Mouse (Mus musculus): ENCODE data around the gene Smpx. TPM values are rescaled to one million over a fixed set of nuclear protein-coding genes. Genes with fewer than 3 reads are reported as not detected.

The Smpx gene
- polyA plus RNA-seq, 1 experiment from 2014 or later: 3.7 TPM

DNA sequence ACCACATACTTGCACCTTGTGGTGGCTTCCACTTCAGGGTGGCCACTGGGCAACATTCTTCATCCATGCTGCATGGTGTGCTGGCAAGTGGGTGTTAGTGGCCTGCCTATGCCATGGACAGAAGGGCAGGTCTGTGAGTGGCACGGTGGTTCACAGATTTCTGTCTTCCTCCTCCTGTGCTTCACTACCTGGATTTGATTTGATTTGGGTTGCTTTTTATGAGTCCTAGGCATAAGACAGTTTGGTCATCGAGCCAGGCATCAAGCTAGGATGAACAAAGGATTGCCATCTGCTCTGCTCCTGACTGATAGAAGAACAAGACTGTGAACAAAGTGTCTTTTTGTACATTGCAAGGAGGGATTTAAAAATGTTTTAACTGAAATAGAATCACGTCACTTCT is 63.8 kb downstream of the Smpx start:
- WGBS: 68% methylated on average over 3 of the region's 3 CpGs
- H3K36me3 ChIP-seq (ENCODE audit: control insufficient read depth, insufficient read depth, low read length): no peaks in the 10 kb centered on the region
- ATAC-seq (replicated peaks; ENCODE audit: low FRiP score): no peak

DNA sequence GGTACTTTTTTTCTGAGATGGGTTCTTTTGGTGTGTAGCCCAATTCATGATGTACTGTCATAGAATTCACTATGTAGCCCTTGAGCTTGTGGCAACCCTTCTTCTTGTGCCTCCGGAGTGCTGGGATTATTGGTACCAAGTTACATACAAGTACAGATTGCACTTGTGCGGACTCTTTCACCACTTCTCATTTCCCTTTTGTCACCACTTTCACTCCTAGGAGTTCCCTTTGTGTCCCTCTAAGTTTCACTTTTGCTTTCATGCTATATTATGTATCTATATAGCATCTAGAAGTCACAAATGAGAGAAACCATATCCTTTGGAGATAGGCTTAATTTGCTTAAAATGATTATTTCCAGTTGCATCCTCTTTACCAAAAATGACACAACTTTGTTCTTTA is 103.0 kb downstream of the Smpx start:
- Histone ChIP-seq H3K4me2 (no peak overlapping the region), H3K4me3 (ENCODE audit: low read depth, low read length) (no peak overlapping the region)
- 80% methylated on average over 2 of the region's 2 CpGs for WGBS

More for the DNA sequence above, 63.8 kb downstream of the Smpx start:
- H3K27ac ChIP-seq (ENCODE audit: low read depth, low read length): no peak overlapping the region
- DNase-seq (ENCODE audit: low spot score): no peak
- no peaks in the 10 kb centered on the region for H3K9me3 ChIP-seq (ENCODE audit: control insufficient read depth, low read length)
- H3K9ac ChIP-seq (ENCODE audit: low read depth, low read length): no peak overlapping the region
- H3K4me3 ChIP-seq (ENCODE audit: low read depth, low read length): no peak overlapping the region
- no peaks in the 10 kb centered on the region for H3K27me3 ChIP-seq (replicated peaks; ENCODE audit: control insufficient read depth, insufficient read depth, low read length)
- no peak overlapping the region for H3K4me2 ChIP-seq
- no peaks in the 10 kb centered on the region for H3K4me1 ChIP-seq (replicated peaks; ENCODE audit: control insufficient read depth, insufficient read depth, low read length)

More for the DNA sequence above, 103.0 kb downstream of the Smpx start:
- H3K27ac ChIP-seq (ENCODE audit: low read depth, low read length): no peak overlapping the region
- H3K4me1 ChIP-seq (replicated peaks; ENCODE audit: control insufficient read depth, insufficient read depth, low read length): no peaks in the 10 kb centered on the region
- no peaks in the 10 kb centered on the region for H3K9me3 ChIP-seq (ENCODE audit: control insufficient read depth, low read length)
- ATAC-seq (replicated peaks; ENCODE audit: low FRiP score) (no peak), DNase-seq (ENCODE audit: low spot score) (no peak)
- no peaks in the 10 kb centered on the region for H3K36me3 ChIP-seq (ENCODE audit: control insufficient read depth, insufficient read depth, low read length)
- H3K27me3 ChIP-seq (replicated peaks; ENCODE audit: control insufficient read depth, insufficient read depth, low read length): no peaks in the 10 kb centered on the region
- H3K9ac ChIP-seq (ENCODE audit: low read depth, low read length): no peak overlapping the region

Other genes starting within 250 kb of the Smpx start
- 63.3 and 63.6 TPM in 2 replicates for gene Sms, start 206.6 kb upstream of the Smpx start, polyA plus RNA-seq (2014; fragmentation: Nextera tagmentation; extraction: Ambion mirVana)
- 4.1 and 4.2 TPM in 2 replicates for gene Yy2, start 129.9 kb upstream of the Smpx start, polyA plus RNA-seq (2014; fragmentation: Nextera tagmentation; extraction: Ambion mirVana)
- 19.5 and 21.2 TPM in 2 replicates for gene Mbtps2, start 100.2 kb upstream of the Smpx start, polyA plus RNA-seq (2014; fragmentation: Nextera tagmentation; extraction: Ambion mirVana)
- gene Klhl34, start 119.5 kb downstream of the Smpx start, polyA plus RNA-seq (2014; fragmentation: Nextera tagmentation; extraction: Ambion mirVana): 0.12 and 0.33 TPM in 2 replicates

Measured in liver, embryonic 11.5 days (tissue).